Mouse (Mus musculus) spleen, adult 2 months (tissue): ENCODE measurements around the gene Rora. TPM values are rescaled to one million over a fixed set of nuclear protein-coding genes. Genes with fewer than 3 reads are reported as not detected.

Experiments
- DNase-seq, 2 experiments: peaks; one replicate each; pipeline versions ENCODE4 v3.0.0 to v3.0.0-alpha.2; 2012 to 2021; ENCODE audit warnings: low spot score in 2 of 2, low read depth in 1 of 2
- H3K27ac ChIP-seq: fragments of 200-500 bp; 2 replicates; pipeline ENCODE4 v1.5.1; 2012; ENCODE audit warnings: low read length, inconsistent platforms; ENCODE audit not compliant: insufficient read depth
- H3K27me3 ChIP-seq: fragments of 200-500 bp; 2 replicates; pipeline ENCODE4 v1.6.1; 2012; ENCODE audit warnings: mild to moderate bottlenecking, moderate library complexity, low read length, inconsistent platforms; ENCODE audit not compliant: control insufficient read depth, insufficient read depth
- H3K36me3 ChIP-seq: fragments of 200-500 bp; 2 replicates; pipeline ENCODE4 v1.6.1; 2012; ENCODE audit warnings: mild to moderate bottlenecking, low read length, inconsistent platforms; ENCODE audit not compliant: control insufficient read depth, insufficient read depth
- H3K4me1 ChIP-seq: fragments of 200-500 bp; 2 replicates; pipeline ENCODE4 v1.6.1; 2011; ENCODE audit warnings: inconsistent platforms; ENCODE audit not compliant: control insufficient read depth, insufficient read depth, insufficient read length
- H3K4me3 ChIP-seq: fragments of 200-500 bp; 2 replicates; pipeline ENCODE4 v1.5.1; 2011; ENCODE audit warnings: mild to moderate bottlenecking, inconsistent platforms; ENCODE audit not compliant: insufficient read depth, insufficient read length; ENCODE audit errors: extremely low read depth
- CTCF ChIP-seq: fragments of 200-500 bp; IDR thresholded peaks from 2 replicates; pipeline ENCODE4 v1.5.1; 2011; ENCODE audit warnings: mild to moderate bottlenecking, inconsistent platforms; ENCODE audit not compliant: insufficient read depth, insufficient read length, insufficient replicate concordance; ENCODE audit errors: extremely low read depth
- POLR2A ChIP-seq: fragments of 200-500 bp; IDR thresholded peaks from 2 replicates; pipeline ENCODE4 v1.6.1; 2011; ENCODE audit warnings: low read depth, low read length, inconsistent platforms
- WGBS: fragments of 180-500 bp; shearing (Covaris S2); methylation state at CpG from one replicate; pipeline ENCODE4 v1.1.7; 2018; 5-methylcytosine and 5-hydroxymethylcytosine counted together
- polyA plus RNA-seq: library from polyadenylated mRNA; depleted of rRNA; stranded (reverse); fragments of >200 nt; gene quantifications from 2 replicates; pipeline ENCODE4 v1.2.3, GENCODE M21; 2012

Gene Rora
- polyA plus RNA-seq, 1 experiment: 1.7 TPM

DNA sequence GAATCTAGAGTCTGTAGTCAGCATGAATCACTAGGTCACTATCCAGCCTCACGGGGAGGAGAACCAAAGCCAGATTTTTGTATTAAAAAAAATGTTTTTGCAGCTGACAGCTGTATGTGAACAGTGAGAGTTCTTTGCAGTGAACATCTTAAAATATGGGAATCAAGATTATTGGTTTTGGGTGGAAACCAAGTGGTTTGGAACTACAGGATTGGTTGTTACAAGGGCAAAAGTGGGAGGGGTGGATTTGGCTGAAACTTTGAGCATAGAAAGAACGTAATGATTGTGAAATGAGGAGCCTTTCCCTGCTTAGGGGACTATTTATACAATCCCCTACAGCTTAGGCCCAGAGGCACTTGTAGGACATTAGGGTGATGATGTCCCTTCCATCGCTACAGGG, 173.9 kb downstream of the Rora start:
- TF ChIP-seq CTCF (no peak), POLR2A (no peak)
- H3K27ac ChIP-seq: no peak overlapping the region
- whole genome bisulfite sequencing: 88% methylated on average over 3 of the region's 3 CpGs
- no peak overlapping the region for H3K4me3 ChIP-seq
- no peak for DNase-seq
- no peaks in the 10 kb centered on the region for H3K36me3 ChIP-seq
- H3K27me3 ChIP-seq: no peaks in the 10 kb centered on the region
- H3K4me1 ChIP-seq: no peaks in the 10 kb centered on the region

GRCm38 (mm10) chr9:68829903-68830302, 176.3 kb downstream of the Rora start:
- WGBS: 34% methylated on average over 4 of the region's 4 CpGs
- no peaks in the 10 kb centered on the region for H3K36me3 ChIP-seq

GRCm38 (mm10) chr9:68833323-68833722, 179.7 kb downstream of the Rora start:
- no peak overlapping the region for H3K4me3 ChIP-seq
- no peak overlapping the region for H3K27ac ChIP-seq
- H3K4me1 ChIP-seq: no peaks in the 10 kb centered on the region
- H3K27me3 ChIP-seq: no peaks in the 10 kb centered on the region
- TF ChIP-seq POLR2A (no peak), CTCF (no peak)
- no peaks in the 10 kb centered on the region for H3K36me3 ChIP-seq
- DNase-seq: no peak
- WGBS: 94% methylated on average over 6 of the region's 6 CpGs

More at GRCm38 (mm10) chr9:68829903-68830302, 176.3 kb downstream of the Rora start:
- Histone ChIP-seq H3K4me1 (no peaks in the 10 kb centered on the region), H3K4me3 (no peak overlapping the region), H3K27ac (no peak overlapping the region), H3K27me3 (no peaks in the 10 kb centered on the region)
- no peak for DNase-seq
- TF ChIP-seq POLR2A (no peak), CTCF (peak; percentile 24; the same call in 1 of the 2 replicates)

GRCm38 (mm10) chr9:68835037-68835649, 181.6 kb downstream of the Rora start:
- TF ChIP-seq CTCF (no peak), POLR2A (no peak)
- H3K27ac ChIP-seq: no peak overlapping the region
- 94% methylated on average over 7 of the region's 7 CpGs for WGBS
- H3K36me3 ChIP-seq: no peaks in the 10 kb centered on the region
- no peaks in the 10 kb centered on the region for H3K4me1 ChIP-seq
- H3K27me3 ChIP-seq: no peaks in the 10 kb centered on the region
- no peak overlapping the region for H3K4me3 ChIP-seq
- DNase-seq: no peak

- Histone ChIP-seq H3K4me1 (no peaks in the 10 kb centered on the region), H3K27ac (no peak overlapping the region), H3K27me3 (no peaks in the 10 kb centered on the region), H3K4me3 (no peak overlapping the region), H3K36me3 (no peaks in the 10 kb centered on the region)
- no peak for TF ChIP-seq CTCF
- TF ChIP-seq POLR2A: no peak
- 91% methylated on average over 16 of the region's 16 CpGs for WGBS
- DNase-seq: no peak
Measured at GRCm38 (mm10) chr9:68842134-68842892, 188.7 kb downstream of the Rora start.

- no peak overlapping the region for H3K27ac ChIP-seq
- WGBS: 83% methylated on average over 2 of the region's 2 CpGs
- no peaks in the 10 kb centered on the region for H3K4me1 ChIP-seq
- DNase-seq: no peak
- TF ChIP-seq CTCF: no peak
- no peak for TF ChIP-seq POLR2A
- no peak overlapping the region for H3K4me3 ChIP-seq
- H3K27me3 ChIP-seq: no peaks in the 10 kb centered on the region
- no peaks in the 10 kb centered on the region for H3K36me3 ChIP-seq
Measured at GRCm38 (mm10) chr9:68845556-68845955, 192.0 kb downstream of the Rora start.

DNA sequence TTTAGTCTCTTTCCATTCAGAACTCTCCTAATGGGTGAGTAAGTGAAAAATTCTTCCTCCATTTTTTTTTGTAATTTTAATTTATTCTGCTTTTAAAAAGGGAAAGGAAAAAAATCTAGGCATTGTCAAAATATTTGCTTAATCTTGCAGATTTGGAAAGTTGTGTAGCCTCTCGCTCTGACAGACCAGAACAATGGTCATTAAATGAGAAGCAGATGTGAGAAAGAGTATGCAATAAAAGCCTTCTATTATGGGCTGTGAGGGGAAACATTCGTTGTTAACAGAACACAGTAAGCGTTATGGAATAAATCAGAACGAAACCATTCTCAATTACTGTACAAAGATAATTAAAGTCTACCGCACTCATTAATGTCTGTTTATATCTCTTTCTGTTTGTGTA, 196.7 kb downstream of the Rora start:
- no peak for DNase-seq
- Histone ChIP-seq H3K27ac (no peak overlapping the region), H3K36me3 (no peaks in the 10 kb centered on the region), H3K4me1 (no peaks in the 10 kb centered on the region), H3K27me3 (no peaks in the 10 kb centered on the region), H3K4me3 (no peak overlapping the region)
- TF ChIP-seq CTCF (no peak), POLR2A (no peak)
- WGBS: 91% methylated on average over 5 of the region's 5 CpGs
